Mouse (Mus musculus): ENCODE measurements around the gene Mars. TPM values are rescaled to one million over a fixed set of nuclear protein-coding genes. Genes with fewer than 3 reads are reported as not detected.

Gene Mars
- total and polyA plus RNA-seq, 3 experiments = 143 to 224 (median 161) TPM

DNA sequence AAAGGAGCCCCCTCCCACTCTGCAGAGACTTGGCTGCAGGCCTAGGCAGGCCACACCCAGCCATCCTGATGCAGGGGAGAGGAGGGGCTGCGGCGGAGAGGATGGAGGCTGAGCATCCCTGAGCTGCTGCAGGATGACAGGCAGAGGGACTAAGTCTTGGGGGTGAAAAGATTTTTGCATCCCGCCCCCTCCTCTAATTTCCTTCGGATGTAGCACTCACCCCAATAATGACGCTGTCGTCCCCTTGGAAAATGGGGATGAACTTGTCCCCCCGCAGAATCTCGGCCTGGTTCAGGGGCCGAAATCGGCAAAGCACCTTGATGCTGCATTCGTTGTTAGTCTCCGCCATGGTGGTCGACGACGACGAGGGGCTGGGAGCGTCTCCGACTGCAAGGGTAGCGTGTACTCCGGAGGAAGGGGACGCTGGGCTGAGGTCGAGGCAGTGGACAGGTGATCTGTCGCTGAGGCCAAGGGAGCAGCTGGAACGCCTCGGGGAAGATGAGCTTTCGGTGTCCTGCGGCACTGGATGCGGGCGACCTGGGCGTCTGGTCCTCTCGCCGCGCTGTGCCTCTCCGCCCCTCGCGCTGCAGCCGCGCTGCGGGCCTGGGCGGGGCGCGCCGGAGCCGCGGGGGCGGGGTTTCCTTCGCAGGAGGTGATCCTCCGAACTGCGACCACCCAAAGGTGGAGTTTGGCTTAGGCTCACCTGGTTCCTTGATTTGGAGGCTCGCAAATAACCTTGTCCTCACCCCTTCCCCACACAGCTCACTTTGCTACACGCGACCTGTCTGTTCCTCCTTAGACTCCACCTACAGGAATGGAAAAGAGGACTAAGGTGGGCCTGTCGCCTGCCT, 48.8 kb downstream of the Mars start, which contains the start of gene Kif5a:
TSS of gene Kif5a (minus strand) at position 801 of the 851 bp plus-strand sequence.
- peaks cover 11 to 14% of the 10 kb centered on the region in 2 experiments for H3K4me1 ChIP-seq (ENCODE audit: control insufficient read depth in 1 of 2, insufficient read depth in 2 of 2)

DNA sequence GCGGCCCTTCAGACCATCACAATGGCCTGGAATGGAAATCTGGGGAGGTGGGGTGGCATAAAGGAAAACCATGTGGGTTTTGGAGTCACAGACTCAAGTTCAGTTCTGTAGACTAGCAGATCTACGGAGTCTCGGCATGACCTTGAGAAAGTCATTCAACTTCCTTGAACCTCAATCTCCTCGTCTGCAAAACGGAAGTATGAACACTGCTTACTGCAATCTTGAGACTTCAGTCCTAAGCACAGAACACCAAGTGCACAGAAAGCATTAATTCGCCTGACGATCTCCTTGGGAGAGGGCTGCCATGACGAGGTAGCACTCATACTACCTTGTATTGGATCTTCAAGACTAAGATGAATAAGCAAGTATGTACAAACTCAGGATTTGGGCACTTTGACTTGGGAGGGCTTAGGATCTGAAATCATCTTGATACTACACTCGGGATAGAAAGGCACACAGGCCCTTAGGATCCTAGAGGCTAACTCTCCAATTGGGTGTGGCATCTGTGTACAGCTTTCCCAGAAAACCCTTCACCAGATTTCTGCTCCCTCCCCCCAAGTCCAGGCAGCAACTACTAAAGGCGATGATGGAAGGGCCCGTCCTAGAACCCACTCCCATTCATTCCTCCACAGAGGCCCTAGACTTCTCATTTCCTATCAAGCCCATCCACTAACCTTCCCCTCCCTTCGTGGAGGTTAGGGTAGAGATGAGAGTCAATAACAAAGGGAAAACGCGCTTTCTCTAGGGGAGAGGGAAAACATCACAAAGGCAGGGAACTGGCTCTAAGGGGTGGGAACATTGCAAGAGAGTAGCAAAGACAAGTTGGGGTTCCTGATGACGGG, 49.7 kb downstream of the Mars start:
- dilution Hi-C loops (cut with MboI; ENCODE audit: extremely low pct_ligation_motif_present, extremely low pct_unique_long_range_greater_than_20kb, low sequenced_read_pairs) = no loop called here
- TF ChIP-seq ZMIZ1 (IDR thresholded peaks at IDR 0.05; ENCODE audit: low read depth, low read length) = no peak
- TF ChIP-seq USF2 (conservative IDR thresholded peaks at IDR 0.05; ENCODE audit: low read depth, low read length) = no peak
- TF ChIP-seq POLR2A (IDR thresholded peaks at IDR 0.05; ENCODE audit: low read depth, low read length) = no peak
- TF ChIP-seq RCOR1 (conservative IDR thresholded peaks at IDR 0.05; ENCODE audit: low read depth, low read length) = no peak
- H3K27me3 ChIP-seq (replicated peaks) = peaks cover 69% of the 10 kb centered on the region
- no peaks in the 10 kb centered on the region for H3K9me3 ChIP-seq (replicated peaks; ENCODE audit: low read length)
- no peaks in the 10 kb centered on the region for H3K36me3 ChIP-seq (replicated peaks in 1 of 2; ENCODE audit: control insufficient read depth in 1 of 2, insufficient read depth in 1 of 2, low read length in 1 of 2)
- DNase-seq (ENCODE audit: extremely low read depth) = no peak
- H3K27ac ChIP-seq (ENCODE audit: insufficient read depth, low read depth) = no peak overlapping the region
- H3K9ac ChIP-seq (ENCODE audit: insufficient read depth, low read depth) = peak overlapping the region; percentile 5; the same call in 1 of the 2 replicates
- peak overlapping the region in 1 of 3 experiments; percentile 65 for H3K4me3 ChIP-seq (replicated peaks in 1 of 3; ENCODE audit: low read depth in 2 of 3, low read length in 2 of 3, poor library complexity in 1 of 3)
- peaks cover 6 to 7% of the 10 kb centered on the region in 2 experiments for H3K4me1 ChIP-seq (ENCODE audit: control insufficient read depth in 1 of 2, insufficient read depth in 2 of 2)
- peaks cover 5% of the 10 kb centered on the region; the same call in 1 of the 2 replicates for H3K79me2 ChIP-seq (replicated peaks; ENCODE audit: control insufficient read depth, extremely low read depth, insufficient read depth, poor library complexity, severe bottlenecking)
- H3K4me2 ChIP-seq (ENCODE audit: insufficient read depth, low read depth, poor library complexity, severe bottlenecking) = peak overlapping the region; percentile 37; the same call in 1 of the 2 replicates
- in situ Hi-C loops (cut with MboI; ENCODE audit: low pct_ligation_motif_present, low pct_unique_long_range_greater_than_20kb, low sequenced_read_pairs) = no loop called here

More for the DNA sequence above, 48.8 kb downstream of the Mars start, which contains the start of gene Kif5a:
- Histone ChIP-seq H3K27me3 (replicated peaks) (peaks cover 61% of the 10 kb centered on the region), H3K27ac (ENCODE audit: insufficient read depth, low read depth) (no peak within 1 kb of the TSS), H3K4me3 (replicated peaks in 1 of 3; ENCODE audit: low read depth in 2 of 3, low read length in 2 of 3, poor library complexity in 1 of 3) (peak within 1 kb of the TSS; percentile 29 to 65 (median 36)), H3K4me2 (ENCODE audit: insufficient read depth, low read depth, poor library complexity, severe bottlenecking) (peak within 1 kb of the TSS; percentile 61), H3K36me3 (replicated peaks in 1 of 2; ENCODE audit: control insufficient read depth in 1 of 2, insufficient read depth in 1 of 2, low read length in 1 of 2) (peaks cover 0 to 3% of the 10 kb centered on the region in 2 experiments), H3K9me3 (replicated peaks; ENCODE audit: low read length) (no peaks in the 10 kb centered on the region), H3K79me2 (replicated peaks; ENCODE audit: control insufficient read depth, extremely low read depth, insufficient read depth, poor library complexity, severe bottlenecking) (peaks cover 12% of the 10 kb centered on the region), H3K9ac (ENCODE audit: insufficient read depth, low read depth) (peak within 1 kb of the TSS; percentile 15; the same call in 1 of the 2 replicates)
- in situ Hi-C loops (cut with MboI; ENCODE audit: low pct_ligation_motif_present, low pct_unique_long_range_greater_than_20kb, low sequenced_read_pairs) = no loop called here
- no peak for DNase-seq (ENCODE audit: extremely low read depth)
- dilution Hi-C loops (cut with MboI; ENCODE audit: extremely low pct_ligation_motif_present, extremely low pct_unique_long_range_greater_than_20kb, low sequenced_read_pairs) = no loop called here
- no peak for TF ChIP-seq USF1 (IDR thresholded peaks at IDR 0.05; ENCODE audit: low read depth, low read length)
- no peak for TF ChIP-seq ZNF384 (IDR thresholded peaks at IDR 0.05; ENCODE audit: low read depth, low read length)
- no peak for TF ChIP-seq RCOR1 (conservative IDR thresholded peaks at IDR 0.05; ENCODE audit: low read depth, low read length)
- peak; percentile 29; the same call in 1 of the 2 replicates for TF ChIP-seq POLR2A (IDR thresholded peaks at IDR 0.05; ENCODE audit: low read depth, low read length)
- no peak for TF ChIP-seq ETS1 (conservative IDR thresholded peaks at IDR 0.05; ENCODE audit: low read depth, low read length)
- TF ChIP-seq TCF12 (IDR thresholded peaks at IDR 0.05; ENCODE audit: low read depth, low read length) = no peak
- peak; percentile 44; the same call in 1 of the 2 replicates for TF ChIP-seq MXI1 (IDR thresholded peaks at IDR 0.05; ENCODE audit: low read depth, low read length)
- no peak for TF ChIP-seq CTCF (conservative IDR thresholded peaks at IDR 0.05 in 1 of 2, IDR thresholded peaks at IDR 0.05 in 1 of 2; ENCODE audit: low read depth in 2 of 2, low read length in 2 of 2)
- TF ChIP-seq RAD21 (IDR thresholded peaks at IDR 0.05; ENCODE audit: low read depth, low read length) = no peak
- no peak for TF ChIP-seq JUN (IDR thresholded peaks at IDR 0.05; ENCODE audit: insufficient read depth, low read depth, low read length)
- TF ChIP-seq E2F4 (IDR thresholded peaks at IDR 0.05; ENCODE audit: insufficient replicate concordance, low read depth, low read length) = no peak
- TF ChIP-seq HCFC1 (IDR thresholded peaks at IDR 0.05; ENCODE audit: low read depth, low read length) = no peak
- TF ChIP-seq KAT2A (IDR thresholded peaks at IDR 0.05; ENCODE audit: insufficient replicate concordance, low read length) = no peak
- TF ChIP-seq PAX5 (IDR thresholded peaks at IDR 0.05; ENCODE audit: low read length) = no peak
- TF ChIP-seq MYC (IDR thresholded peaks at IDR 0.05; ENCODE audit: low read depth, low read length) = no peak
- TF ChIP-seq ZC3H11A (IDR thresholded peaks at IDR 0.05; ENCODE audit: low read depth, low read length) = no peak

All from CH12.LX (cell line).